Mouse (Mus musculus) layer of hippocampus, adult 8-10 months (tissue): ENCODE data around the gene Pus10. TPM values are rescaled to one million over a fixed set of nuclear protein-coding genes. Genes with fewer than 3 reads are reported as not detected.

Source experiments
- DNase-seq, 2 experiments: peaks; one replicate each; pipeline ENCODE4 v3.0.0; 2022; ENCODE audit warnings: low spot score in 2 of 2
- total RNA-seq, 4 experiments: library from RNA; stranded (reverse); gene quantifications; 2 replicates each; pipeline ENCODE4 v1.2.4; 2022

Gene Pus10
- total RNA-seq, 4 experiments from 2014 or later: 18.1 to 22.4 (median 20.3) TPM

DNA sequence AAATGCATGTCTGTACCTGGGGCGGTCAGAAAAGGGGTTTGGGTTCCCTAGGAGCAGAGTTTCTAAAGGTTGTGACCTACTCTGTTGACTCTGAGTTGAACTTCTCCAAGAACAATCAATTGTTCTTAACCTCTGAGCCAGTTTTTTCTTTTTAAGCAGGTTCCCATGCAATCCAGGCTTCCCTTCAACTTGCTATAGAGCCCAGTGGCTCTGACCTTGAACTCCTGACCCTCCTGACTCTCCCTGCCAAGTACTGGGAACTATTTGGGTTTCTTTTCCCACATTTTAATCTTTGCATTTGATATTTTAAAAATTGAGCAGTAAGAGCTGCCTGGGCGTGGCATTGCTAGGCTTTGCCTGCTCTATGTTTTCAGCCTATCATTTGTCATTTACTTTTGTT, 27.8 kb downstream of the Pus10 start:
- no peak for DNase-seq

- no peak for DNase-seq
Measured at GRCm38 (mm10) chr11:23695847-23696246, 30.4 kb downstream of the Pus10 start.

DNA sequence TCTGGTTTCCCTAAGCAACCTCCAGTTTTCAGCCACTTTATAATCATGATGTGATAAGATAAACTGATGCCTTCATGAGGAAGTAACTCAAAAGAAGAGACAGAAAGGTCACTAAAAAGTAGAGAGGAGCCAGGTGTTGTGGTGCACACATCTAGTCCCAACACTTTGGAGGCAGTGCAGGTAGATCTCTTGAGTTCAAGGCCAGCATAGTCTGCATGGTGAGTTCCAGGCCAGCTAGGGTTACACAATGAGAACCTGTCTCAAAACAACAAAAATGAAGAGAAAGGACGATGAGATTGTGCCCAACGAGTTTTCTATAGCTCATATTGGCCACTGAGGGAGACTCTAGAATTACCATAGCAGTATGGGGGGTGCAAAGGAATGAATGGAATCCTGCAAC, 33.1 kb downstream of the Pus10 start:
- DNase-seq: no peak

DNA sequence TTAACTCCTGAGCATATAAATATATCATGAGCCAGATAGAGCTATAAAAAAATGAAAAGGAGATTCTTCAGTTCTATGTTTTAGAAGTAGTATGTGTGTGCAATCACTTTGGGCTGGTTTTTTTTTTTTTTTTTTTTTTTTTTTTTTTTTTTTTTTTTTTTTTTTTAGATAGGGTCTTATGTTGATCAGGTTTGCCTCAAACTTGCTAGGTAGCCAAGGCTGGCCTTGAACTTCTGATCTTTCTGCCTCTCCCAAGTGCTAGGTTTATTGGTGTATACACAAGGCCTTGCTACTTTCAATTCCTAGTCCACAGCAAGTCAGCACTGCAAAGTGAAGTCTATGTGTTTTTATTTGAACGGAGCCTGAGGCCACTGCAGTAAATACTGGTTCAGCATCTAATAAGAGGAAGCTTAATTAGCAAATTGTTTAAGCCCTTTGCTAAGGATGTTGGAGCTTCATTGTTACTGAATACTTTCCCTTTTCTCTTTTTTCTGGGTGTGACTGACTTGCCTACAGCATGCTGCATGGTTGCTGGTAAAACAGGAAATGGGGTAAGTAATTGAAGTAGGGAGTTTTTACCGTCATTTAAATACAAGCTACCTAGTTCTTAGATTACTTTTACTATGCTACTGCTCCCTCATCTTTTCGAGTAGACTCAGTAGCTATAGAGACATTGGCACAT, 34.1 kb downstream of the Pus10 start:
- no peak for DNase-seq

- no peak for DNase-seq
Measured at GRCm38 (mm10) chr11:23701831-23702230, 36.4 kb downstream of the Pus10 start.

- no peak for DNase-seq
Measured at GRCm38 (mm10) chr11:23704604-23705294, 39.3 kb downstream of the Pus10 start.

DNA sequence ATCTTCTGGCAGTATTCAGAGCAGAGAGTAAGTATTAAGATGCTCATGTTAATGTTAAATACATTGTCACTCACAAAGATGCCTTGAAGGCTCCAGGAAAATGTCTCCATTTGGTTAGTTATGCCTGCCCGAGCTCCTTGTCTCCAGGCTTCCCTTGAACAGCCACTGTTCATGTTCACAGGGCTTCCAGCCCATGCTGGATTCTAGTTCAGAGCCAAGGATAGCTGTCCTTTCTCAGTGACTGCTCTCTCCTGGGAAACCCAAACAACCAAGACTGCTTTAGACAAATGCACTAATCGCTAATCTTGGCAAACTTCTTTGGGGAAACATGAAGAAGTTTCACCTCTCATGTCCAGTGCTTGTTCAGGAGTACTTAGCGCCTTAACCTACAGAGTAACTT, 46.8 kb downstream of the Pus10 start:
- no peak for DNase-seq

DNA sequence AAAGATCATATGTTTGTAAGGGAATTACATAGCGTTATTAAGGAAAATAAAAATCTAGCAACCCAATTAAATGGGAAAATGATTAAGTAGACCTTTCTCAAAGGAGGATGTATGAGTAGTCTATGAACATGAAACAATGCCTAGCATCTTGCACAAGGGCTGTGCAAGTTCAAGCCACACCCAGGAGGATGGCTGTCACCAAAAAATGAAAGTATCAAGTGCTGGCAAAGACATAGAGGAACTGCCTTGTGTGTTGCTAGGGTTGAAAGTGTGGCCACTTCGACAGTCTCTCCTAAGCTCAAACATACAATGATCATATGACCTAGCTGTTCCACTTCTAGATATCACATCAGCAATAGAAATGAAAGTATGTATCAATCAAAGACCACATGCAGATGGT, 53.4 kb downstream of the Pus10 start:
- DNase-seq: no peak

GRCm38 (mm10) chr11:23719825-23720224, 54.4 kb downstream of the Pus10 start:
- no peak for DNase-seq

DNA sequence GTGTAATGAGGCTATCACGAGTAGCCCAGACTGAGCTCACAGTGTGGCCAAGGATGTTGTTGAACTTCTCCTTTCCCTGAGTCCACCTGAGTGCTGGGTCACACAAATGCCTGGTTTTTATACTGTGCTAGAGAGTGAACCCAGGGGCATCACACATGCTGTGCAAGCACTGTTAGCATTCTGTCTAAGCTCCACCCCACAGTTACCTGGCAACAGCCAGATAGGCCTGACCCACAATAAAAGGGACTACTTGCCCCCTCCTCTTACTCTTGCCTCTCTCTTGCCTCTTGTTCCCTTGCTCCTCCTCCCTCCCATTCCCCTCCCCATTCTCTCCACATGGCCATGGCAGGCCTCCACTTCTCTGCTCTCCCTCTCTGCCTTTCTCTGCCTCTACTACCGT, 56.9 kb downstream of the Pus10 start:
- no peak for DNase-seq

DNA sequence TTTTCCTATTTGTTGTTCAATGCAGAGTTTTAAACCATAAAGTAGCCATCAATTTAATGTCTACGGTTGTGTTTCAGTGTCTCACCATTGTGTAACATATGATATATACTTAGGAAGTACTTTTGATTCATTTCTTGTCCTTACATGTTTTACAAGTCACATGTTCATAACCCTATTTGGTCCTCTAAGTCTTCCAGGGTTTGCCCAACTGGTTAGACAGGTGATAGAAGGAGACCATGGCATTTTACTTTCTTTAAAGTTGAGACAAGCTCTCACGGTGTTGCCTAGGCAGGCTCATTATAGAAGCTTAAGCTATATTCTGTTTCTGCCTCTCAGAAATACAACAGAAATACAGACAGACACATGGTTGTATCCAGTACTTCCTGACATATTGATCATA, 60.4 kb downstream of the Pus10 start:
- no peak for DNase-seq

- DNase-seq: no peak
Measured at GRCm38 (mm10) chr11:23726441-23726840, 61.0 kb downstream of the Pus10 start.

DNA sequence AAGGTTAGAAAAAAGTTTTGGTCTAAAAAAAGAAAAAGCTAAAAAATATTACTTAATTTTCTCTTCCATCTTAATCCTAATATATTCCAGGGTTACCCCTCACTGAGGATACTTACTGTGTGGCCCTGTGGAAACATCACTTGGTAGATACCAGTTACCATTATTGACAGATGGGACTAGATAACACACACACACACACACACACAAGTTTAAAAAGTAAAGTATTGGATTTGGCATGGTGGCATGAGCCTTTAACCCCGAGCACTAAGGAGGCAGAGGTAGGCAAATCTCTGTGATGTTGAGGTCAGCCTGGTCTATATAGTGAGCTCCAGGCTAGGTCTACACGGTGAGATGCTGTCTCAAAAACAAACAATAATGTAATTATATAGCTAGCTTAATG, 62.7 kb downstream of the Pus10 start:
- DNase-seq: no peak

DNA sequence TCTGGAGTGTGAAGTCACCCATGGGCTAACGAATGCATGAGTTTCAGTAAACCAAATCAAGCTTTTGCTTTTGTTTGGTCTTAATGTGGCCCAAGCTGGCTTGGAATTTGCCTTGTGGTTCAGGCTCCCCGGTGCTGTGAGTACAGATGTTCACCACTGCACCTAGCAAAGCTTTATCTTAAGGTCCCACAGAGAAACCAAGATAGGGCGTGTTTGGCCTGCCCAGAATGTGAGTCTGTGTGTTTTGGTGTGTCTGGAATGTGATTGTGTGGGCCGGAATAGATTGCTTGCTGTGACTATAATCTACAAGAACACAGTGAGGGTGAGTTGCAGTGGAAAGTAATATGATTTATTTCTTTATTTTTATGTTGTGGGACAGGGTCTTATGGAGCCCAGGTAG, 64.6 kb downstream of the Pus10 start:
- DNase-seq: no peak

DNA sequence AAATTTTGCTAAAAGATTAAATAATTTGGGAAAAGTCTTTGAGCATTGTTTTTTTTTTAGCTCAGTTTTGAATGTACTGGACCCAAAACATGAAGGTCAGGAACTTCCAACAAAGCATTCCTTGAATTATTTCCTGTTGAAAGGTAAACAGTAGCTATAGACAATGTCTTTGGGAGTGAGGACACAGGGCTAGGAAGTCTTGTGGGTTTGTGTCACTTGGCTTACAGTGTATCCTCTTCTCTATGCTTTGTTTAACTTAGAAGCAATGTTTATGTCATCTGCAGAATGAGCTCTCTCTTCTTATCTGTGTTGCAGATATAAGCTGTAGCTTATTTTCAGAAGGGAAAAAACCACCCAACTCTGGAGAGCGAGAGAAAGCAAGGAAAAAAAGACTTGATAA, 67.4 kb downstream of the Pus10 start:
- no peak for DNase-seq

- no peak for DNase-seq
Measured at GRCm38 (mm10) chr11:23734749-23735286, 69.3 kb downstream of the Pus10 start.

DNA sequence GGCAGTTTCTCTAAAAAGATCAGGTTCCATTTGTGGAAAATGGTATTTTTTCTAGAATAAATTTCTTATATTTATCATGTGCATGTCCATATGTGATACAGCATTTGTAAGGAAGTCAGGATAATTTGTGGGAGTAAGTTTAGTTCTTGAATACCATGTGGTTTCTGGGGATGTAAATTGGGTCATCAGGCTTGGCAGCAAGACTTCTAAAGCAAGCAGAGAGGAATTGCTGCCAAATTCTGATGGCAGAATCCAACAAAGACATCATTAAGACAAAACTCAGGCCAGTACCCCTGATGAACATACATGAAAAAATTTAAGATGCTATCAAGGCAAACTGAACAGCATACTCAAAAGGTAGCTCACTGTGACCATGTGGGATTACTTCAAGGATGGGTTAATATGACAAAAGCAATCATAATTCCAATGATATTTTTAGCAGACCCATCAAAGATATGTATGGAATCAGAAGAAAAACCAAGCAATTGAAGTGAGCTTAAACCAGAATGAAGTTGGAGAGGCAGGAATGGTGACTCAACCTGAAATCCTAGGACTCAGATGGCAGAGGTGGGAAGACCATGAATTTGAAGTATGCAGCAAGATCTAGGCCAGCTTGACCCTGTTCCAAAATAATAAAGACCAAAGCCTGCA, 70.5 kb downstream of the Pus10 start:
- DNase-seq: peak; percentile 9 to 10

GRCm38 (mm10) chr11:23740895-23741294, 75.4 kb downstream of the Pus10 start:
- DNase-seq: no peak

DNA sequence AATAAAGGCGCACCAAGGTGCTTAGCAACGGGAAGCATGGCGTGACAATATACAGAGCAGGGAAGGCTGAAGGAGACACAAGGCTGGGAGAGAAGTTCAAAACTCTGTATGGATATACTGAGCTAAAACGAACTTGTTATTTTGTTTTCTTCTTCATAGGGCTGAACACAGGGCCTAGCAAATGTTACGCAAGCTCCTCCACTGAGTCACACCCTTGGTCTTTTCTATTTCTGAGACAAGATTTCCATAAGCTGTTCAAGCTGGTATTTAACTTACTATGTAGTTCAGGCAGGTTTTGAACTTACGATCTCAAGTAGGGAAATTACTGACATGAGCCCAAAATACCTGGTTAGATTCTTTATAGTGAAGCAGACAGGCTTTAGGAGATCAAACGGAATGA, 75.9 kb downstream of the Pus10 start:
- DNase-seq: no peak

GRCm38 (mm10) chr11:23744352-23744751, 78.9 kb downstream of the Pus10 start:
- no peak for DNase-seq

DNA sequence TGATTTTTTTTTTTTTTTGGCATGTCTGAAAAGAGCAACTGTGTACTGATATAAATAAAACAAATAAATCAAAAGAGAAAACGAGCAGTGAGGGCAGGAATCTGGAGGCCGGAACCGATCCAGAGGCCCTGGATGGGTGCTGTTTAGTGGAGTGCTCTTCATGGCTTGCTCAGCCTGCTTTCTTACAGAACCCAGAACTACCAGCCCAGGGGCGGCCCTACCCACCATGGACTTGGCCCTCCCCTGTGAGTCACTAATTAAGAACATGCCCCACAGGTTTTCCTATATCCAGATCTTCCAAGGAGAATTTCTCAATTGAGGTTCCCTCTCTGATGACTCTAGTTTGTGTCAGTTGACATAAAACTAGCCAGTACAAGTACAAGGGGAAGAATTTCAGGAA, 80.6 kb downstream of the Pus10 start:
- DNase-seq: no peak

DNA sequence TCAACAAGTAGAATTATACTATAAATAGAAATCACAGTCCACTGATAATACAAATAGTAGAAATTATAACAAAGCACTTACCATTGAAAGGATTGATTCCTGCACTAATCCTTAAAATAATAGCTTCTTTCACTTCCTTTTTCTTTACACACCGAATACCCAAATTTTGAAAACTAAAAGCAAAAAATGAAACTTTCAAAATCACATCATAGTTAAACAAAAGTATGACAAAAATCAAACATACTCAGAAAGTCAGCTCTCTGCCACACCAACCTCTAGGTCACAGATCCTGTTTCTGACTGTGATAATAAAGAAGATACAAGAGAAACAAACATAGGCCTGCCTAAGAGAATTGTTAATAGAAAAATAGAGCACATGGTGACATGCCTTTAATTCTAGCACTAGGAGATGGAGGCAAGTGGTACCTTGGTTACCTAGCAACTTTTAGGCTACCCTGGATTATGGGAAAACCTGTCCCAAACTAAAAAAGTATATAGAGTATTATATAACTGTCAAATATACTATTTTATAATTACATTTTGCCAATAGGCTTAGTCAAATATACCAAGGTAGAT, 87.7 kb downstream of the Pus10 start:
- no peak for DNase-seq
